Mouse (Mus musculus) heart, adult 2 months (tissue): ENCODE measurements at regions not wholly inside any gene's neighbourhood (a gene's known extent, or its start where the extent isn't known, plus 50 kb on each side); places are given as distances from the start of the nearest gene placed in this dataset.

Source experiments
- CTCF ChIP-seq: fragments of 200-600 bp; IDR thresholded peaks from 2 replicates; pipeline ENCODE4 v1.8.1; 2022; ENCODE audit warnings: antibody characterized with exemption, mild to moderate bottlenecking, moderate library complexity
- EP300 ChIP-seq: fragments of 200-500 bp; IDR thresholded peaks from 2 replicates; pipeline ENCODE4 v1.6.1; 2011; ENCODE audit warnings: low read depth, low read length, control low read depth; ENCODE audit not compliant: insufficient read depth
- POLR2A ChIP-seq: fragments of 200-500 bp; IDR thresholded peaks from 2 replicates; pipeline ENCODE4 v1.6.1; 2011; ENCODE audit warnings: mild to moderate bottlenecking, low read depth, low read length, control low read depth; ENCODE audit not compliant: insufficient read depth

GRCm38 (mm10) chr6:67182453-67182852 is 55.5 kb upstream of the Serbp1 start:
- TF ChIP-seq EP300, result no peak
- no peak for TF ChIP-seq POLR2A
- no peak for TF ChIP-seq CTCF
